Mouse (Mus musculus): ENCODE measurements at regions not wholly inside any gene's neighbourhood (a gene's known extent, or its start where the extent isn't known, plus 50 kb on each side); places are given as distances from the start of the nearest gene placed in this dataset.

DNA sequence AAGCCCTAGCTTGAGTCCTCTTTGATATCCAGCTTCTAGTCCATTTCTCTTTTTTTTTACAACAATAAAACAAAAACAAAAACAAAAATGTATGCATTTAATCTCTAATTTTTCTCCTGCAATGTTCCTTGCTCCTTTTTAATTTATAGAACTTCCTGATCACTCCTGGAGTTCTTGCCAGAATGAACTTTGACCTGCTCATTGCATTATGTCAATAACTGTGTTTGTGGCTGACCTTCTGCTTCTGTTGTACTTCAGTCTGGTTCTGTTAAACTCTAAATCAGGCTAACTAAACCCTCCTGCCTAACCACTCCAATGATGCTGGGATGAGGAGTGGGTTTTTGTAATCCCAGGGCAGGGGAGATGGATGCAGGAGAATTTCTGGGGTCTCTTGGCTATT is 674.0 kb downstream of the Gsdmc2 start:
- no peak overlapping the region for H3K4me3 ChIP-seq (ENCODE audit: control insufficient read depth, insufficient read depth, low read length)
- H3K27me3 ChIP-seq (ENCODE audit: control insufficient read depth, insufficient read depth, low read length), result no peaks in the 10 kb centered on the region
- no peak overlapping the region for H3K27ac ChIP-seq (ENCODE audit: control insufficient read depth, insufficient read depth, low read length)
- H3K36me3 ChIP-seq (ENCODE audit: control insufficient read depth, insufficient read depth, low read length), result no peaks in the 10 kb centered on the region
- H3K4me1 ChIP-seq (replicated peaks; ENCODE audit: control insufficient read depth, insufficient read depth, low read length), result no peaks in the 10 kb centered on the region
- no peak for DNase-seq
- TF ChIP-seq POLR2A (IDR thresholded peaks at IDR 0.05; ENCODE audit: control insufficient read depth, extremely low read depth, insufficient read depth, low read length, poor library complexity) (no peak), CTCF (IDR thresholded peaks at IDR 0.05; ENCODE audit: borderline replicate concordance, control insufficient read depth, extremely low read depth, insufficient read depth, low read length, poor library complexity) (no peak)

DNA sequence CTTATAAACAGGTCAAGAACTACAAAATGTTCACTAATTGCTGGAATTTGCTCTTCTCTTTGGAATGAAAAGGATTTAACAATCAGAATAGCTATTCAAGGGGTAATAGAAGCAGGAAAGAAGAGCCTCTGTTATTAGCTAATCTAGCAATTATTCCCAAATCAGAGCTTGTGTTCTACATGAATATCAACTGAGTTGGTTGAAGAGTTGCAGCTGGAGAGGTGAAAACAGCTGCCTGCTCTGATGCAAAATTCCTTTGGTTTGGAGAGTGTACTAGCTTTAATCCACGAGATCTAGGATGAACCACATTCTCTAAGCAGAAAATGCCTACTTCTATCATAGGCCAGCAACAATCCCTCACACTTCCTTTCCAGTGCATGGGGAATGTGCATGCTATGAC is 674.8 kb downstream of the Gsdmc2 start:
- Histone ChIP-seq H3K4me1 (replicated peaks; ENCODE audit: control insufficient read depth, insufficient read depth, low read length) (no peaks in the 10 kb centered on the region), H3K27me3 (ENCODE audit: control insufficient read depth, insufficient read depth, low read length) (no peaks in the 10 kb centered on the region), H3K27ac (ENCODE audit: control insufficient read depth, insufficient read depth, low read length) (no peak overlapping the region), H3K4me3 (ENCODE audit: control insufficient read depth, insufficient read depth, low read length) (no peak overlapping the region), H3K36me3 (ENCODE audit: control insufficient read depth, insufficient read depth, low read length) (no peaks in the 10 kb centered on the region)
- WGBS, result 92% methylated on average over 1 of the region's 1 CpGs
- no peak for DNase-seq
- TF ChIP-seq CTCF (IDR thresholded peaks at IDR 0.05; ENCODE audit: borderline replicate concordance, control insufficient read depth, extremely low read depth, insufficient read depth, low read length, poor library complexity) (no peak), POLR2A (IDR thresholded peaks at IDR 0.05; ENCODE audit: control insufficient read depth, extremely low read depth, insufficient read depth, low read length, poor library complexity) (no peak)

DNA sequence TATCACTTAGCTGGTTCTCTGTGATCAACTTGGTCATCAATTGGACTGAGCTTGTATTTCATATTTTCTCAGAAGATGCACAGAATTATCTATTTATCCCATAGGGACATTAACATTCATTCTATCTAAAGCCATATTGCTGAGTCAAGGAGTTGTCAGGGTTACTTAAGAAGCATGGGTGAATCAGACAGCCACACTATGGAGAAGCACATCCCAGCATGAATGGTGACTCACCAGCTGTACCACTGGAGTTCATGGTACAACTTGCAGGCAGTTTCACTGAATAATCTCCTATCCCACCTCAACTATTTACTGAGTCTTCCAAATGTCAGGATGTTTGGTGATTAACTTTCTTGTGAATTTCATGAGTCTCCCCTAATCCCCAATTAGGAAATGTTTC is 678.6 kb downstream of the Gsdmc2 start:
- Histone ChIP-seq H3K36me3 (ENCODE audit: control insufficient read depth, insufficient read depth, low read length) (no peaks in the 10 kb centered on the region), H3K4me1 (replicated peaks; ENCODE audit: control insufficient read depth, insufficient read depth, low read length) (peaks cover 8% of the 10 kb centered on the region), H3K4me3 (ENCODE audit: control insufficient read depth, insufficient read depth, low read length) (no peak overlapping the region), H3K27ac (ENCODE audit: control insufficient read depth, insufficient read depth, low read length) (no peak overlapping the region), H3K27me3 (ENCODE audit: control insufficient read depth, insufficient read depth, low read length) (no peaks in the 10 kb centered on the region)
- no peak for TF ChIP-seq POLR2A (IDR thresholded peaks at IDR 0.05; ENCODE audit: control insufficient read depth, extremely low read depth, insufficient read depth, low read length, poor library complexity)
- TF ChIP-seq CTCF (IDR thresholded peaks at IDR 0.05; ENCODE audit: borderline replicate concordance, control insufficient read depth, extremely low read depth, insufficient read depth, low read length, poor library complexity), result no peak
- DNase-seq, result no peak

DNA sequence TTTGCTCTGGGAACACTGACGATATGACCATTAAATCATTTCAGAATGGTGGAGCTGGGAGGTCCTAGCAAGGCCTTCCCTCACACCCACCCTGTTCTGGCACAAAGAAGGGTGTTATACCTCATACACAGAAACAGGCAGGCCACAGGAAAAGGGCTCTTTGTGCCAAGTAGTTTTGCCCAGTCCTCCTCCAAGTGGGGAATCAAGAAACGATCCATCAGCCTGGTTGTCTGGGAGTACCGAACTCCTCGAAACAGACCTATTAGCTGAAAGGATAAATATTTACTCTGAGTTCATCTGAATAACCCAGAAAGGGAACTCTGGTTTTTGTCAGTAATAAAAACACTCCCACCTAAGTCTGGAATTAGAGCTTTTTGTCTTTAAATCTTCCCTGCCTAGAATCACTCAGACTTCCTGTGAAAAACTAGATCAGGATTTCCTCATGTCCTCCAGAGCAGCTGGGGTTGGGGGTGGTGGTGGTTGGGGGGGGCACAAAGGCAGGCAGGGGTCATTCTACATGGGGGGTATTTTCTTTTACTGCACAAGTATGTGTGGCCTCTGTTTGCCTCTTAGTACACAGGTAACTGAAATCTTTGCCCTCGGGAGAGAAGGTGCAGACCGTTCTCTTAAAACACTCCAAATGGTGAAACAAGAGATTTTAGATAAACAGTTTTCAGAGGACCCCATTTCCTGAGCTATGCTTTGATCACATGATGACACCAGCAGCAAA is 681.3 kb downstream of the Gsdmc2 start:
- Histone ChIP-seq H3K27ac (ENCODE audit: control insufficient read depth, insufficient read depth, low read length) (no peak overlapping the region), H3K27me3 (ENCODE audit: control insufficient read depth, insufficient read depth, low read length) (no peaks in the 10 kb centered on the region), H3K4me1 (replicated peaks; ENCODE audit: control insufficient read depth, insufficient read depth, low read length) (peaks cover 8% of the 10 kb centered on the region), H3K36me3 (ENCODE audit: control insufficient read depth, insufficient read depth, low read length) (no peaks in the 10 kb centered on the region), H3K4me3 (ENCODE audit: control insufficient read depth, insufficient read depth, low read length) (no peak overlapping the region)
- TF ChIP-seq POLR2A (IDR thresholded peaks at IDR 0.05; ENCODE audit: control insufficient read depth, extremely low read depth, insufficient read depth, low read length, poor library complexity) (no peak), CTCF (IDR thresholded peaks at IDR 0.05; ENCODE audit: borderline replicate concordance, control insufficient read depth, extremely low read depth, insufficient read depth, low read length, poor library complexity) (no peak)
- WGBS, result 67% methylated on average over 6 of the region's 6 CpGs
- DNase-seq, result no peak

DNA sequence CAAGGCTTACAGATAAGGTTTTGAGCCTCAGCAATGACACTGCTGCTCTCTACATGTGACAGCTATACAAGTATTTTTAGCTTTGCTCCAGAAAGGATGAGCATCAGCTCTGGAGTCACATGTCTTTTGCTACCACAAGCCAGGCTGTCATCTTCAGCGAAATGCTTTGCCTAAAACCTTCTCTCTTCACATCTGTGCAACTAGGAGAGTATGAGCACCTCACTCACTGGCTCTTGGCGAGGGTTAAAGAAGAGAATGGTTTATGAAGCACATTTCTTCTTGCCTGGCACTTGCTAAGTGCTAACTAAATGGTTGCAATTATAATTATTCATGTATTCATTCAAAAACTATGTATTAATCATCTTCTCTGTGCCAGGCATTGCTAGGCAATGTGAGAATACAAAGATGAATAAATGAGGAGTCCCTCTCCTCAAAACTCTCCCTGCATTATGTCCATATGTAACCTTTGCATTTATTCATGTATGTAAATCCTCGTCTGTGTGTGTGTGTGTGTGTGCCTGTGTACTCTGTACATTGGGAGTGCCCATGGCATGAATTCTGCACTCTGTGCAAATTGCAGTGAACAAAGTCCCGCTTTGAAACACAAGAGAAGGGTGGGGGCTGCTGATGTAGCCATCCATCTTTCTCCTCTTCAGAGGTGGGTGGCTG is 682.0 kb downstream of the Gsdmc2 start:
- no peak for TF ChIP-seq CTCF (IDR thresholded peaks at IDR 0.05; ENCODE audit: borderline replicate concordance, control insufficient read depth, extremely low read depth, insufficient read depth, low read length, poor library complexity)
- TF ChIP-seq POLR2A (IDR thresholded peaks at IDR 0.05; ENCODE audit: control insufficient read depth, extremely low read depth, insufficient read depth, low read length, poor library complexity), result no peak
- no peaks in the 10 kb centered on the region for H3K27me3 ChIP-seq (ENCODE audit: control insufficient read depth, insufficient read depth, low read length)
- peaks cover 8% of the 10 kb centered on the region for H3K4me1 ChIP-seq (replicated peaks; ENCODE audit: control insufficient read depth, insufficient read depth, low read length)
- no peaks in the 10 kb centered on the region for H3K36me3 ChIP-seq (ENCODE audit: control insufficient read depth, insufficient read depth, low read length)
- 76% methylated on average over 4 of the region's 4 CpGs for WGBS
- no peak overlapping the region for H3K27ac ChIP-seq (ENCODE audit: control insufficient read depth, insufficient read depth, low read length)
- no peak overlapping the region for H3K4me3 ChIP-seq (ENCODE audit: control insufficient read depth, insufficient read depth, low read length)
- no peak for DNase-seq

DNA sequence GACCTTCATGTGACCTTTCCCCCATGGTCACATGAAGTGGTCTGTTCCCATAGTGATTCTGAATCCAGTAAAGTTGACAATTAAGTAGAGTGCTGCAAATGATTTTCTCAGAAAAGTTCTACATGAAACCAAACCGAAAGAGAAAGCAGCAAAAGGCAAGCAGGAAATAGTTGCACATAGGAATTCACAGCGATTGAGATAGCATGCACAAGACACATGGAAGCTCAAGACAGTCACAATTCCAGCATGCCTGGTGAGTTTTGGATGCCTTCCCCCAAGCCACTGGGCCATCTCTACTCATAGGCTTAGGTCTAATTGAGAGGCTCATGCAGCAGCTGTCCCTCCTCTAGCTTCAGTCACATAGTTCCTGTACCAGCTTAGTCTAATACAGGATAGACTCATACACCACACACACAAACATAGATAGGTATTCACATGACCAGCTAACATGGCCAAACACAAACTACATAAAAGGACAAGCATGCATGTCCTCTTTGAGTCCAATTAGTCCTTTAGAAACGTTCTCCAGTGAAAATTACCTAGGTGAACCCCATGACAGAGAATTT is 721.8 kb downstream of the Gsdmc2 start:
- Histone ChIP-seq H3K4me1 (replicated peaks; ENCODE audit: control insufficient read depth, insufficient read depth, low read length) (peaks cover 2% of the 10 kb centered on the region; the same call in 1 of the 2 replicates), H3K27me3 (ENCODE audit: control insufficient read depth, insufficient read depth, low read length) (no peaks in the 10 kb centered on the region), H3K27ac (ENCODE audit: control insufficient read depth, insufficient read depth, low read length) (peak overlapping the region; percentile 63; the same call in 1 of the 2 replicates), H3K36me3 (ENCODE audit: control insufficient read depth, insufficient read depth, low read length) (no peaks in the 10 kb centered on the region), H3K4me3 (ENCODE audit: control insufficient read depth, insufficient read depth, low read length) (peak overlapping the region; percentile 36; the same call in 1 of the 2 replicates)
- TF ChIP-seq CTCF (IDR thresholded peaks at IDR 0.05; ENCODE audit: borderline replicate concordance, control insufficient read depth, extremely low read depth, insufficient read depth, low read length, poor library complexity), result no peak
- TF ChIP-seq POLR2A (IDR thresholded peaks at IDR 0.05; ENCODE audit: control insufficient read depth, extremely low read depth, insufficient read depth, low read length, poor library complexity), result no peak
- WGBS, result 47% methylated on average over 3 of the region's 3 CpGs
- no peak for DNase-seq
